Mouse (Mus musculus) E14TG2a.4 (cell line): ENCODE data around the gene Fhad1.

Experiments used
- CTCF ChIP-seq: conservative IDR thresholded peaks from 2 replicates; pipeline ENCODE4 v1.5.1; 2014; ENCODE audit warnings: low read length
- NANOG ChIP-seq: IDR thresholded peaks from 2 replicates; pipeline ENCODE4 v1.6.1; 2014; ENCODE audit warnings: borderline replicate concordance, low read length, mixed read lengths
- POU5F1 ChIP-seq: IDR thresholded peaks from 2 replicates; pipeline ENCODE4 v1.6.1; 2014; ENCODE audit warnings: low read length, borderline replicate concordance

GRCm38 (mm10) chr4:141871333-141871725, 143.6 kb downstream of the Fhad1 start:
- TF ChIP-seq CTCF = no peak
- TF ChIP-seq NANOG = no peak
- no peak for TF ChIP-seq POU5F1
